Mouse (Mus musculus): Measurements from ENCODE around the gene Snai1. TPM values are rescaled to one million over a fixed set of nuclear protein-coding genes. Genes with fewer than 3 reads are reported as not detected.

Snai1 gene
- polyA plus RNA-seq, 1 experiment from 2014 or later, result 4.7 TPM

DNA sequence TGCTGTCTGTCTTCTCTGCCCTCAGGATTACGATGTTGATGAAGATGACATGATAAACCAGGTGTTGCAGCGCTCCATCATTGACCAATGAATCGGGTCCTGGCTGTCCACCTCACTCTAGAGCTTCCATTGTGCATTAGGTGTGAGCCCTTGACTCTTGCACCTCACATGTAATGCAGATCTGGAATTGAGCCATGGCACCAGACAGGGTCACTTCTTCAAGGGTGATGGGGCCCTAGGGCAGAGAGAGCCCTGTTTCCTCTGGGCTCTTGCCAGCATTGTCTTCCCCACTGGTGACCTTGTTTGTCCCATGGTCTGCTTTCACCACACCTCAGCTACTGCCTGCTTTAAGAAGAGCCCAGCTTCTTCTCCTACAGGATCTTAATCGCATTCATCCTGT, 23.4 kb upstream of the Snai1 start:
- Histone ChIP-seq H3K36me3 (ENCODE audit: control insufficient read depth, insufficient read depth, low read length) (peaks cover 40% of the 10 kb centered on the region), H3K4me2 (ENCODE audit: low read length) (no peak overlapping the region), H3K27me3 (ENCODE audit: control insufficient read depth, insufficient read depth, low read depth, low read length) (no peaks in the 10 kb centered on the region), H3K27ac (ENCODE audit: low read length) (no peak overlapping the region), H3K9me3 (replicated peaks; ENCODE audit: control insufficient read depth, low read length, poor library complexity, severe bottlenecking) (no peaks in the 10 kb centered on the region), H3K9ac (ENCODE audit: low read depth, low read length) (no peak overlapping the region), H3K4me1 (ENCODE audit: control insufficient read depth, insufficient read depth, low read length) (no peaks in the 10 kb centered on the region), H3K4me3 (ENCODE audit: low read depth, low read length) (no peak overlapping the region)
- WGBS, result 95% methylated on average over 4 of the region's 4 CpGs
- no peak for ATAC-seq

- WGBS, result 95% methylated on average over 5 of the region's 5 CpGs
- H3K27ac ChIP-seq (ENCODE audit: low read length), result no peak overlapping the region
- ATAC-seq, result no peak
- H3K27me3 ChIP-seq (ENCODE audit: control insufficient read depth, insufficient read depth, low read depth, low read length), result no peaks in the 10 kb centered on the region
- peaks cover 46% of the 10 kb centered on the region for H3K36me3 ChIP-seq (ENCODE audit: control insufficient read depth, insufficient read depth, low read length)
- H3K4me1 ChIP-seq (ENCODE audit: control insufficient read depth, insufficient read depth, low read length), result no peaks in the 10 kb centered on the region
- H3K9me3 ChIP-seq (replicated peaks; ENCODE audit: control insufficient read depth, low read length, poor library complexity, severe bottlenecking), result no peaks in the 10 kb centered on the region
- H3K4me3 ChIP-seq (ENCODE audit: low read depth, low read length), result no peak overlapping the region
- no peak overlapping the region for H3K9ac ChIP-seq (ENCODE audit: low read depth, low read length)
- no peak overlapping the region for H3K4me2 ChIP-seq (ENCODE audit: low read length)
Measured at GRCm38 (mm10) chr2:167515688-167516087, 22.3 kb upstream of the Snai1 start.

- H3K4me3 ChIP-seq (ENCODE audit: low read depth, low read length), result no peak overlapping the region
- WGBS, result 83% methylated on average over 5 of the region's 5 CpGs
- peaks cover 26% of the 10 kb centered on the region for H3K36me3 ChIP-seq (ENCODE audit: control insufficient read depth, insufficient read depth, low read length)
- no peaks in the 10 kb centered on the region for H3K27me3 ChIP-seq (ENCODE audit: control insufficient read depth, insufficient read depth, low read depth, low read length)
- no peak for ATAC-seq
- H3K27ac ChIP-seq (ENCODE audit: low read length), result no peak overlapping the region
- no peaks in the 10 kb centered on the region for H3K9me3 ChIP-seq (replicated peaks; ENCODE audit: control insufficient read depth, low read length, poor library complexity, severe bottlenecking)
- no peak overlapping the region for H3K9ac ChIP-seq (ENCODE audit: low read depth, low read length)
- H3K4me1 ChIP-seq (ENCODE audit: control insufficient read depth, insufficient read depth, low read length), result no peaks in the 10 kb centered on the region
- H3K4me2 ChIP-seq (ENCODE audit: low read length), result no peak overlapping the region
Measured at GRCm38 (mm10) chr2:167519606-167520252, 18.3 kb upstream of the Snai1 start.

DNA sequence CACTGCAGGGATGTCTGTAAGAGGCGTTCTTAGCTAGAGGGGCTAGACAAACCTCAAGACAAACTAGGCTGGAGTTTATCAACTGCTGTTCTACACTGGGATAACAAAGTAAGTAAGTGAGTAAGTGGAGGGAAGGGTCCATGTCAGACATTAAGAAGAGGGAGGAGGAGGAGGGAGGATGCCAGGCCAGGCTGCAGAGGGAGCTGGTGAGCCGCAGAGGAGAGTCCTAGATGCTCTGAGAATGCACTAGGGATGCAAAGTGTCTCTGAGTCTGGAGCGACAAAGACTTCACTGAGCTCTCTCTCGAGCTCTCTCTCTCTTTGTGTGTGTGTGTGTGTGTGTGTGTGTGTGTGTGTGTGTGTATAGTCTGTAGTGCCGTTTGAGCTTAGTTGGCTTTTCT, 9.7 kb upstream of the Snai1 start:
- no peaks in the 10 kb centered on the region for H3K27me3 ChIP-seq (ENCODE audit: control insufficient read depth, insufficient read depth, low read depth, low read length)
- WGBS, result 8% methylated on average over 5 of the region's 5 CpGs
- no peaks in the 10 kb centered on the region for H3K9me3 ChIP-seq (replicated peaks; ENCODE audit: control insufficient read depth, low read length, poor library complexity, severe bottlenecking)
- H3K9ac ChIP-seq (ENCODE audit: low read depth, low read length), result no peak overlapping the region
- ATAC-seq, result no peak
- H3K27ac ChIP-seq (ENCODE audit: low read length), result no peak overlapping the region
- H3K4me2 ChIP-seq (ENCODE audit: low read length), result no peak overlapping the region
- no peak overlapping the region for H3K4me3 ChIP-seq (ENCODE audit: low read depth, low read length)
- no peaks in the 10 kb centered on the region for H3K4me1 ChIP-seq (ENCODE audit: control insufficient read depth, insufficient read depth, low read length)
- no peaks in the 10 kb centered on the region for H3K36me3 ChIP-seq (ENCODE audit: control insufficient read depth, insufficient read depth, low read length)

DNA sequence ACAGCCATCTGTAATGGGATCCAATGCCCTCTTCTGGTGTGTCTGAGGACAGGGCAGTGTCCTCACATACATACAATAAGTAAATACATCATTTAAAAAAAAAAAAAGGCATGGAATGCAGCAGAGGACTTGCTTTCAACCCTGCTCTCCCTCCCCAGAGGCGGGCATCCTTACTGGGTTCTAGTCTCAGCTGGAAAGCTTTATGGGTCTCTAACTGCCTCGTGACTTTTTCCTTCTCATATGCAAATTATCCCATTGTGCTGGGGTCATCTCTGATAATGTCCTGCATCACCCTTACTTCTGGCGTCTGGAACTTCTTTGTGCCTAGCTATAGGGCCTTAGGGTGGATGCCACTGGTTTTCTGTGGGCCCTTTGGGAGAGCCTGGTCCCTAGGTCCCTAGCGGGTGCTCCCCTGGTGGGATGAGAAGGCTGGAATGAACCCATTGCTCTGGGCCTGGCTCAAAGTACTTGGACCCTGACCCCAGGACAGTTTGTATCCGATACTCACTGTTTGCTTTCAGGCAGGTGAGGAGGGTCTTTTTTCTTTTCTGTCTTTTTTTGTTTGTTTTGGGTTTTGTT, 8.0 kb upstream of the Snai1 start:
- no peak for ATAC-seq

DNA sequence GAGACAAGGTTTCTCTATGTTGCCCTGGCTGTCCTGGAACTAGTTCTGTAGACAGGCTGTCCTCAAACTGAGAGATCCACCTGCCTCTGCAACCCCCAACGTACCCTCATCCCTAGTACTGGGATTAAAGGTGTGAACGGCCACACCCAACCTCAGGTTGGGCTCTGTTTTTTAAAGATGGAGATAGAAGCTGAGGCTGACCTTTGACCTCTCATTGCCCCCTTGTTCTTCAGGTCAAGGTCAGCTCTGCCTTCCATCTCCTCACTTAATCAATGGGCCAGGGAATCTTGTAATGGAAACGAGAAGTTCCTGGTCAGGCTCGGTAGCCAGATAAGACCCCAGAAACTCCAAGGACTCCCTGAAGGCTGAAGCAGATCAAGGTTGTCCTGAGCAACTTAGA, 7.5 kb upstream of the Snai1 start:
- Histone ChIP-seq H3K9me3 (replicated peaks; ENCODE audit: control insufficient read depth, low read length, poor library complexity, severe bottlenecking) (no peaks in the 10 kb centered on the region), H3K27me3 (ENCODE audit: control insufficient read depth, insufficient read depth, low read depth, low read length) (0 out of 2 replicates have a peak, but pooled peaks cover 2% of the 10 kb centered on the region), H3K4me1 (ENCODE audit: control insufficient read depth, insufficient read depth, low read length) (no peaks in the 10 kb centered on the region), H3K4me2 (ENCODE audit: low read length) (no peak overlapping the region), H3K36me3 (ENCODE audit: control insufficient read depth, insufficient read depth, low read length) (no peaks in the 10 kb centered on the region), H3K9ac (ENCODE audit: low read depth, low read length) (no peak overlapping the region), H3K4me3 (ENCODE audit: low read depth, low read length) (no peak overlapping the region), H3K27ac (ENCODE audit: low read length) (no peak overlapping the region)
- WGBS, result 85% methylated on average over 4 of the region's 4 CpGs
- ATAC-seq, result no peak

More for the DNA sequence above, 8.0 kb upstream of the Snai1 start:
- Histone ChIP-seq H3K27me3 (ENCODE audit: control insufficient read depth, insufficient read depth, low read depth, low read length) (0 out of 2 replicates have a peak, but pooled peaks cover under 1% of the 10 kb centered on the region), H3K36me3 (ENCODE audit: control insufficient read depth, insufficient read depth, low read length) (no peaks in the 10 kb centered on the region), H3K4me2 (ENCODE audit: low read length) (no peak overlapping the region), H3K9ac (ENCODE audit: low read depth, low read length) (no peak overlapping the region), H3K9me3 (replicated peaks; ENCODE audit: control insufficient read depth, low read length, poor library complexity, severe bottlenecking) (no peaks in the 10 kb centered on the region), H3K4me1 (ENCODE audit: control insufficient read depth, insufficient read depth, low read length) (no peaks in the 10 kb centered on the region), H3K4me3 (ENCODE audit: low read depth, low read length) (no peak overlapping the region), H3K27ac (ENCODE audit: low read length) (no peak overlapping the region)
- 31% methylated on average over 5 of the region's 5 CpGs for WGBS

DNA sequence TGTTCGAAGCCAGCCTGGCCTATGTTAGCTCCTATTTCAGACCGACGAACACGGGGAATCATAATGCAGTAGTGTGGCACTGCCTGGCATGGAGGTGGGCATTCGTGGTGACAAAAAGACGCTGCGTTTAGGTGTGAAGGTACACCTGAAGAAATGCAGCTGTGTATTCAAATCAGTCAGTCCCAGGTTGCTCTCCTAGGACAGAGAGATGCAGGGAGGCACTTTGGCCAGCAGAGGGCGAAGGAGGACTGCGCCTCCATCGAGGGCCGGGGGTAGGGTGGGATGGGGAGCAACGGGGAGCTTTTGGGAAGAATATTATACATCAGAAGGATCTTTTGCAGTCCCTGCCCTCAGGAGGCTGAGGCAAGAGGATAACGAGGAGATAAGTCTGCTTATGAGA, 5.9 kb upstream of the Snai1 start:
- H3K4me1 ChIP-seq (ENCODE audit: control insufficient read depth, insufficient read depth, low read length), result no peaks in the 10 kb centered on the region
- H3K27ac ChIP-seq (ENCODE audit: low read length), result no peak overlapping the region
- H3K9me3 ChIP-seq (replicated peaks; ENCODE audit: control insufficient read depth, low read length, poor library complexity, severe bottlenecking), result no peaks in the 10 kb centered on the region
- ATAC-seq, result no peak
- H3K27me3 ChIP-seq (ENCODE audit: control insufficient read depth, insufficient read depth, low read depth, low read length), result peaks cover 16% of the 10 kb centered on the region
- no peak overlapping the region for H3K9ac ChIP-seq (ENCODE audit: low read depth, low read length)
- H3K4me3 ChIP-seq (ENCODE audit: low read depth, low read length), result no peak overlapping the region
- no peaks in the 10 kb centered on the region for H3K36me3 ChIP-seq (ENCODE audit: control insufficient read depth, insufficient read depth, low read length)
- WGBS, result 20% methylated on average over 13 of the region's 13 CpGs
- no peak overlapping the region for H3K4me2 ChIP-seq (ENCODE audit: low read length)

- Histone ChIP-seq H3K9ac (ENCODE audit: low read depth, low read length) (no peak overlapping the region), H3K4me1 (ENCODE audit: control insufficient read depth, insufficient read depth, low read length) (peaks cover 9% of the 10 kb centered on the region), H3K27ac (ENCODE audit: low read length) (no peak overlapping the region), H3K9me3 (replicated peaks; ENCODE audit: control insufficient read depth, low read length, poor library complexity, severe bottlenecking) (no peaks in the 10 kb centered on the region), H3K4me2 (ENCODE audit: low read length) (no peak overlapping the region), H3K36me3 (ENCODE audit: control insufficient read depth, insufficient read depth, low read length) (no peaks in the 10 kb centered on the region), H3K4me3 (ENCODE audit: low read depth, low read length) (no peak overlapping the region), H3K27me3 (ENCODE audit: control insufficient read depth, insufficient read depth, low read depth, low read length) (peaks cover 25% of the 10 kb centered on the region)
- no peak for ATAC-seq
Measured at GRCm38 (mm10) chr2:167533880-167534279, 4.1 kb upstream of the Snai1 start.

DNA sequence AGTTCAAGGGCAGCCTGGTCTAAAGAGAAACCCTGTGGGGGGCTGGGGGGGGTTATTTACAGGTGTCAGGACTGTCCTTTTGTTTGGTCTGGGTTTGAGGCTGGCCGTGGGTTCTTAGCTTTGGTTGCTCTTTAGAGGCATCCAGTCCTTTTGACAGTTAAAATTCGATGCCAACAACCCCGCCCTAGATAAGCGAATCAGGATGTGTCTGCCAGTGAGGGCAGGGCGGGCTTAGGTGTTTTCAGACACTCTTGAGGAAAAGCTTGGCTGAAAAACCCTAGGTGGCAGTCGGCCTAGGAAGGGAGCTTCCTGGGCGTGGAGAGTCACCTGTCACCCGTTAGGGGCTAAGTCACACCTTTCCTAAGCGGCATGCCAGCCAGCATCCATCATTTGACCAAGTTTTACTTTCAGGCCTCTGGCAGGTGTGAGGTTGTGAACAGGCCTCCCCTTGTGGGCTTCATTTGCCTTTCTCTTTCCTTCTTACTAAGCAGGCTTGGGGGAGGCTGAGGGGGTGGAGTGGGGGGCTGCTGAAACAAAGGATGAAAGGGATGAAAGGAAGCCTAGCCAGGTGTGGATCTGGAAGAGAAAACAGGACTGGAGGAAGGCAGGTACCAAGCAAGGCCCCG, 1.6 kb upstream of the Snai1 start:
- 53% methylated on average over 10 of the region's 10 CpGs for WGBS
- H3K27me3 ChIP-seq (ENCODE audit: control insufficient read depth, insufficient read depth, low read depth, low read length), result peaks cover 36% of the 10 kb centered on the region

More for the DNA sequence above, 1.6 kb upstream of the Snai1 start:
- Histone ChIP-seq H3K4me3 (ENCODE audit: low read depth, low read length) (no peak overlapping the region), H3K4me1 (ENCODE audit: control insufficient read depth, insufficient read depth, low read length) (peaks cover 12% of the 10 kb centered on the region), H3K36me3 (ENCODE audit: control insufficient read depth, insufficient read depth, low read length) (no peaks in the 10 kb centered on the region), H3K27ac (ENCODE audit: low read length) (no peak overlapping the region), H3K4me2 (ENCODE audit: low read length) (no peak overlapping the region), H3K9ac (ENCODE audit: low read depth, low read length) (no peak overlapping the region), H3K9me3 (replicated peaks; ENCODE audit: control insufficient read depth, low read length, poor library complexity, severe bottlenecking) (no peaks in the 10 kb centered on the region)
- no peak for ATAC-seq

Data from midbrain, embryonic 16.5 days (tissue).